Mouse (Mus musculus) B cell, adult 2 months (primary cell): Measurements from ENCODE around the gene Mgmt.
A peak's percentile ranks its signal among the peaks of the same experiment; 100 is the strongest.

ENCODE experiments used
- DNase-seq, 2 experiments: peaks; one replicate each; pipeline ENCODE4 v3.0.0; 2022

The Mgmt gene

DNA sequence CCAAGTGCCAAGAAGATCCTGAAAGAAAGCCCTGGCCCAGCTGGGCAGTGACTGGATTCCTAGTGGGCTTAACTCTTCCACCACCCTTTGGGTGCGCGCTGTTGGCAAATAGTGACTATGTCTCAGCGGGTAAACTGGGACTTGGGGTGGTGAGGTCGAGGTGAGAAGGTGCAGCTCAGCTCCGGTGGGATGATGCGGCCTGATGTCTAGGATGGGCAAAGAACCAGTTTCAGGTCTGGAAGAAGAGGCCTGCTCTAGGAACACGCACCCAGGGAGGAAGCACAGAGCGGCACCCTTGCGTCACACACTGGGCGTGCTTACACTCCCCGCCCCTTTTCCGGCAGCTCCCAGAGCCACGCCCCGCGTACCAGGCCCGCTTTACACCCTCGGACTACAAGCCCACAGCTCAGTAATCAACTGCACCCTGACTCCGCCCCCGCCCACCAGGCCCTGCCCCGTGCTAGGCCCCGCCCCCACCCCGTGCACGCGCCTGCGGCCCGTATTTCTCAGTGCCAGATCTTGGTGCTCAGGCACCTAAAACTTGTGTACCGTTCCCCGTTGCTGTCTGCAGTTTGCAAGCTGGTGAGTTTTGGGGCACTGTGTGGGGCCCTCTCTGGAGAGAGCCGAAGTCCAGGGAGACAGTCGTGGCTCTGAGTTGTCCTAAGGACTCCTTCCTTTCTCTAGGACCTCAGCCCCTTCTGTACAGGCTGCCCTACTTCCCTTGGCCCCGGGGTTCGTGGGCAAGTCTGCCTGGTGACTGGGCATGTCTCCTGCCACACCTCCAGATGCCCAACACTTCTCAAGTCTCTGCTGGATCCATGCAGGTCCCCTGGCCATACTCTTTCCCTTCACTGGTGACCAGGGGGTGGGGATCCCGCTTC, at the start of gene Mgmt:
Gene Mgmt (plus strand): TSS at position 509 of the 881 bp plus-strand sequence.
- peak; percentile 90 to 94 for DNase-seq

DNA sequence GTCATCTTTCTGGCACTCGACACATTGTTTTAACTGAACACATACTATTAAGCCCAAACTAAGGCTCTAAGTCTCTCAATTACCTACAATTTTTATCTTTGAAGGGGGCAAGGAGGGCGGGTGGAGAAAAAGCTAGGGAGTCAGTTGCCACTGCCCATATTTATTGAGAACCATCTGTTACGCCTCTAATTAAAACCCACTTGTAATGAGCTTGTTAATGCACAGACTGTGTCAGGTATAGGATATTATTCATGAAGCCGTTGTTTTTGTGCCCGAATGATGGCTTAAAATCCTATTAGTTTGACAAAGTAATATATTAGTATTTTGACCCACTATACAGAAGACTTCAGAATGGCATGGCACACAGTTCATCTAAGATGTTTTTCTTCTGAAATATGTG, 49.6 kb upstream of the Mgmt start:
- DNase-seq = no peak

DNA sequence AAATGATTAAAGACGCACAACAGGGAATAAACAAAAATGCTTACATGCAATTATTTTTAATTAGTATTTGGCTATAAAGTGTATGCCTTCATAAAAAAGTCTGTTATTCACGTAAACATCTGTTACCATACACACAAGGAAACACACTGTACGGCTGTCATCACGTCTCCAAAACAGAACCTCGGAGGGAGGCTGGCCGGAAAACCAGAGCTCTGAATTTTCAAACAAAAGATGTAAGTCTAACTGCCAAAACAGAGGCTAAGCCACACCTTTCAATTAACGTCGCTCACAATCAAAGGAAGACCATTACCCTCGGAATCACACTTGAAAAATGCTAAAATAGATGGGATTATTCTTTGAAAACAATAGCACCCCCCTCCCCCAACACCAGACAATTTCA, 49.1 kb upstream of the Mgmt start:
- no peak for DNase-seq

DNA sequence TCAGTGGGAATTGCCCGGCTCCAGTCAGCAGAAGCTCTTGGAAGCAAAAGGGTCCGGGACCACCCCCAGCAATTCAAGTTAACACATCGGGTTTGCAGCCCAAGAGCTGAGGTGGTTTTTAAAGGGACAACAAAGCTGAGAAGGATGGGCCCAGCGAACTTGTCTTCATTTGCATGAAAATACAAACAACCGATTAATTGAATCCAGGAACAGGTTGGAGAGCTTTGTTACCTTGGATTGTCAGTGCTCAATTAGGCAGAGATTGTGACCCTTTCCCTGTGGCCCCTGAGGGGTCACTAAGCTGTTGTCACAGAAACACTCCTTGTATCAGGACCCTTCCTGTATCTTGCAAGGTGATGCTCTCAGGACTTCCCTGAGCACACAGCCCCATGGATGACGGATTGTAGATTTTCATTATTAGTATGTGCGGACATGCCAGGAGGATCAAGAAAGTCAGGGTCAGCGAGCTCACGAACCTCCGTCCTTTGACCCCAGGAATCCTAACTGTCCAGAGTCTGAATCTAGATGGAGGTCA, 48.3 kb upstream of the Mgmt start:
- no peak for DNase-seq

DNA sequence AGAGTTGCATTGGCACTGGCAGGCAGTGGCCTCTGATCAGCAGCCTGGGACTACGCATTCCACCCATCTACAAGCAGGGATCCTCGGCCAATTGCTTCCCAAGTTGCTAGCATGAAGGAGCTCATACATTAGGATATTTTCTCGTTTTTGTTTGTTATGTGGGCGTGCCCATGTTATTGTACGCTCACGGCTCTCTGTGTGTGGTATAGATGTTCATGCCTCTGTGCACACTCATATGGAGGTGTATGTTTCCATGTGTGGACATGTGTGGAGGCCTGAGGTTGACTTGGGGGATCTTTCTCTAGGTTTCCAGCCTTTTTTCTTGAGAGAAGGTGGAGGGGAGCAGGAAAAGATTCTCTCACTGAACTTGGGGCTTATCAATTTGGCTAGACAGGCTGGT, 46.8 kb upstream of the Mgmt start:
- DNase-seq = no peak

DNA sequence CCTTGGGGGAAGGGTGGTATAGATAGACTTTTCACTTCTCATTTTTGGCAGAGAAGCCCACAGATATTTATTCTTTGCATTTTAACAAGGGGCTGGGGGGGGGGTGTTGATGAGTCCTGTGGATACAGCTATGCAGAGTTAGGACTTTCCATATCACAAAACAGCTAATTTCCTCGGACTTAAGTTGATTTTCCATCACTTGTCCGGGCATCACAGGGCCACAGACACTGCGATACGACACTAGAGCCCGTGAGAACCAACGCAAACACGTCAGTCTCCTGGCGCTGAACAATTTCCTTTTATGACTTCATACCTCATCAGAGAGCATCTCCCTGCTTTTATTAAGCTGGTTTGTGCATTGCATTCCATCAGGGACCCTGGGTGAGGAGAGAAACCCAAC, 45.7 kb upstream of the Mgmt start:
- no peak for DNase-seq

DNA sequence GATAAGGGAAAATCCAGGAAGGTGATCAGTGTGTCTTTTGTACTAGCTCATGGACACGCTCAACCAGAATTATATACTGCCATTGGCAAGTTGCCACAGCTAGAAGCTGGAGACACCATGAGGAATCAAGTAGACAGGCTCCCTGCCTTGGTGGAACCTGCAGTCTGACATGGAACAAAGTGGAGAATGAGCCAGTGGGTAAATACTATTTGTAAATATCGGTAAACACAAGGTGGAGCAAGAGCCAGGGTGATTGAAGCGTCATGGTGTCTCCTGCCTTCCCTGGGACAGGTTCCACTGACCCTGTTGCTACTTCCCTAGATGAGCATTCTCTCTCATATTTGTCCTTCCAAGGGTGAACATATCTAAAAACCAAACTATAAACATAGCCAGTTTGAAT, 44.6 kb upstream of the Mgmt start:
- no peak for DNase-seq

DNA sequence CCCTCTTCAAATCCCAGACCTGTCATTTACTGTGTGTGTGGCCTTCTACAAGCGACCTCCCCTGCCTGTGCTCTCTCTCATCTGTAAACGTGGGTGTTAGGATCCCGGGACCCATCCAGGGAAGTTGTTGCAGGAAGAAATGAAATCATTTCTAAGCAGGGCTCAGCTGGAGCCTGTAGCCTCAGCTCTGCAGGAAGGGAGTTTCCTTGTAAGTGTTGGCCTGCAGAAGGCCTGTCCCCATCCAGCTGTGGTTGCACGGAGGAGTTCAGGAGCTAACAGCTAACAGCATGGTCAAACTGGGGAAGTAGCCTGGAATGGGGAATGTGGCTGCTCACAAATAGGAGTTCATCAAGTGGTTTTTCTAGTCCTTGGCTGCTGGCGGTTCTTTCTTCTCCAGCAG, 44.1 kb upstream of the Mgmt start:
- DNase-seq = no peak

DNA sequence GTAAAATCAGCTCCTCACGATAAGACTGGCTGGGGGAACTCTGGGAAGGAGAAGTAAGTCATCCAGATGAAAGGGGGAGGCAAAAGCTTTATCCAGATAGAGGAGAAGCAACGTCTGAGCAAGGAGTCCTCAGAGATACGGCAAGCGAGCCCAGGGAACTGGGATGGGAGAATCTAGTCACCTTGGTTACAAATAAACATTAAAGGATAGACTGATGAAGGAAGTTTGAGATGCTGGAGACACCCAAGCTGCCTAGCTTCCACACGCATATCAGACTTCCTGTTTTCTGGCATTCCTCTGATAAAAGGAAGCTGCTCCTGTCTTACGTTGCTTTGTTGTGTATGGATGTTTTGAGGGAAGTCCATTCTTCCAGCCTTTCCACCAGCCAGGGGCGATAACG, 42.5 kb upstream of the Mgmt start:
- DNase-seq = no peak

DNA sequence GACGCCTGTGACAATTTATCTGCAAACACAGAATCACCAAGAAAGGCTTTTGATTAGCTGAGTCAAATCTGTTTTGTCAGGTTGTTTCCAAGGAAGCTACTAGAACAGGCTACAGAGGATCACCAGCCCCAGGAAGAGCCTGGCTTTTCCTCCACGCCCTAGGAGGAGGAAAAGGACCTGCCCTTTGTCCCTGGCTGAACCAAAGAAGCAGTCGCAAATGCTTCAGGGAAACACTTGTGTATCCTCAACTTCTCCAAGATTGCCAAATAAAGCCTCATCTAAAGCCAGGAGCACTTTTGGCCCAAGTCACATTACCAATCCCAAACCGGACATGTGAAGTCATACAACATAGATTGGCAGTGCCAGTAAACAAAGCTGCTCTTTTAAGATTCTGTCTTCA, 41.7 kb upstream of the Mgmt start:
- DNase-seq = no peak

DNA sequence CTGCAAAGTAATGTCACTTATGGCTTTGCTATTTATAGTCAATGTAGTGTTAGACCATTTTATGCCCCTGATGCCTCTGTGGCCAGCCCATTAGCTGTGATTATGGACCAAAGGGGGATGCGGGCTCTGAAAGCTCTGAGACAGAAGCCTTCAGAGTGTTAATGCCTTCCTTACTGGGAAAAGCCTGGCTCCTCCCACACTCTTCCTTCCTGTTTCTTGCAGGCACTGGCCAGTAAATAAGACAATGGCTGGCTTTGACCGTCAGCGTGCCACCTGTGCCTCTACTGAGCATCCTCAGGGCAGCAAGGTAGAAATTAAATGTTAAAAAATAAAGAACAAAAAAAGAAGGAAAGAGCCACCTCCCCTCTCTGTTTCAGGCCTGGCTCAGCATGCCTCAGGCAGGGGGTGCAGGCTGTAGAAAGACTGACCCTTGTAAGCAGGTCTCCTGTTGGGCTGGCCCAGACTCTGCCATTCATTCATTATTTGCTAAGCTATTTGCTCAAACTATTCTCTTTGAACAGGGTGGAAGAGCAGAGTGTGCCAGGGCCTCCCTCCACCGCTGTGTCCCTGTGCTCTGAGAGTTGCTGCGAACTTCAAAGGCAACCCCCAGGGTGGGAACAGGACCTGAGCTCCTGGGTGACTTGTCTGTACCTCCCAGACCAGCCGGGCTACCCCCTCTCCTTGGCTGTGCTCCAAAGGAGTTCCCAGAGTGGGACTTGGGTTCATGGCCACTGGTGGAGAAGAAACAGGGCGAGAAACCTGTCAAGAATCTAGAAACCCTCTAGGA, 29.5 kb upstream of the Mgmt start:
- DNase-seq = no peak

DNA sequence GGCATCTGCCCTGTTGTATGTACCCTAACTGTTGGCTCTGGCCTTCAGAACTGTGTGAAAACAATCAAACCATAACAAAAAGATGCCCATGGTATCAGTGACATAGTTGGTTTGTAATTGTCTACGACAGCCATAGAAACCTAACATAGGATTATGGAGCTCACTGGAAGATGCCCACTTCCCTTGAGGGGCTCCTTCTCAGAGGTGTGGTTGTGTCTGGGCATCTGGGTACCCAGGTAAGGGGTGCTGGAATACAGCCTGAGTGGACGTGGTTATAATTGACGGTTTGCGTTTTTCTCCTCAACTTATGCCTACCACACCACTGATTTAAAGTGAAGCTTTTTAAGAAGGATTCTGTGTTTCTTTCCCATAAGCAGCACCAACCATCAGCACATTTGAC, 28.5 kb upstream of the Mgmt start:
- no peak for DNase-seq

DNA sequence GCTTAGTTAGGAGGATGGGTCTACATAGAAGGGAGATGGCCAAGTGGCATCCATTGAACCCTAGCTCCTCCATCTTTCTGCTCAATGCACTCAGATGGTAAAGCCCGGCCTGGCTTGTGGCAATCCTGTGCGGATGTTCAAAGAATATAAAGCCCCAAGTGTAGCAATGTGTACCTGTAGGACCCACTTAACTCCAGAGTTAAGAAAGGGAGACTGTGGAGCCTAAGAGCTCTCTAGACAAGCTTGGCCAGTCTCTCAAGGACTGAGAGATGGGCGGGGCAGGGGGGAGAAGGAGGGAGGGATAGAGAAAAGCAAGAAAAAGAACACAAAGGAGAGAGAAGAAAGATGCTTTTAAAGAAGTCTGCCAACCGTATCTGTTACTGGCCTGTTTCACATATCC, 27.9 kb upstream of the Mgmt start:
- DNase-seq = no peak

DNA sequence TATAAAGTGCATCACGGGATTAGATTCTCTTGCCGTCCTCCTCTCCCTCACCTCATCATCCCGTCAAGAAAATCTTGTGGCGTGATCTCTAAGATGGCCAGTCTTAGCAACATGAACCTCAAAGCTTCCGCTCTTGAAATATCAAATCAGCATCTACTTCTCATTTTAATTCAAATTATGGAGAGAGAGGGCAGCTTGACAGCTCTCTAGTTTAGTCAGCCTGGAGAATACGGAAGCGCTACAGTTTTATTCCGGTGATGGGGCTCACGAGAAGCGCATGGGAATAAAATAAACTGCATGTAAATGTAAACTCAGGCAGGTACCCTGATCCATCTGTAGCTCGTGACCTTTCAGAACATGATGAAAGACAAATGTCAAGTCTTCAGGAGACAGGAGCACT, 22.9 kb upstream of the Mgmt start:
- DNase-seq = no peak

DNA sequence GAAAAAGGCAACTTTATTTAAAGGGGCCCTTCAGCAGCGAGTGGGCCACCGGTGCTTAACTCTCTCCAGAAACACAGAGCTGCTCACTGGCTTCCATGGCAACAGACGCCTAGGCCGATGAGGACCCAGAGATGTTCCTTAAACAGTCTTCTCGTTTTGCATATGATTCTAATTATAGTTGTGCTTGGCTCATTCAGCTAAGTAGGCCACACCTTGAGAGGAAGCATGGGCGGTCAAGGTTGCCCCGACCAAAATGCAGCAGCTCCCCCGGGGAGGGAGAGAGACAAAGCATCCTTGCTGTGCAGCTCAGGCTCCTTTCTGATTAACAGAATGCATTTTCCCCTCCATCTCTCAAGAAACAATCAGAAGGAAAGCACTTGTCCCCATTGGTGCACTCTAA, 22.4 kb upstream of the Mgmt start:
- peak; percentile 55 to 72 for DNase-seq

DNA sequence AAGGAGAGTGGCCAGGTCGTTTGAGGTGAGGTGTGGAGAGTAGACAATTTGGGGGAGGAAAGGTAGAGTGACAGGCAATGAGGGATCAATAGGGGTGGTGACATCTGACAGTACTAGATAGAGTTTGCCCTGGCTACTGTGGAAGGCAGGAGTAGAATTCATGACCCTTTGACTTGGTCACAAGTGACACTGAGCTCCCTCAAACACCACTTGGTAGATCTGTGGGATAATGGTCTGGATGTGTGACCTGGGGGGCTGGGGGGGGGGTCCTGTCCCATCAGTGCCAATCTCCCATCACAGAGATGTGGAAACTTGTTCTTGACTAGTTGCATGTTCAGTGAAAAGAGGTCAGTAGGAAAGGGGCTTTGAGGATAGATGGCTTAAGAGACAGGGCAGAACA, 20.0 kb upstream of the Mgmt start:
- DNase-seq = no peak

DNA sequence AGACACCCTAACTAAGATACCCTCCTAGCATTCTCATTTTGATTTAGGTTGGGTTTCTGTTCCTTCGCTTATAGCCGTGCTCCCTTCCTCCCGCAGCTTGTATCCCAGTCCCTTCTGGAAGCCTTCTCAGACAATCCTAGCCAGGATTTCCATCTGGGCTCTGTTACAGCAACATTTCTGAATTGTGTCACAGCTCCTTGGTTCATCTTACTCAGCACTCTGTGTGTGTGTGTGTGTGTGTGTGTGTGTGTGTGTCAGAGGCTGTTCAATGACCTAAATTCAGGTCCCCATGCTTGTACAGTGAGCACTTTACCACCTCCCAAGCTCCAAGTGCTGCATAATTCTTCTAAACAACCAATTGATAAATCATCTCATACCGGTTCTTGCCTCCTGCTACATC, 14.0 kb upstream of the Mgmt start:
- no peak for DNase-seq

DNA sequence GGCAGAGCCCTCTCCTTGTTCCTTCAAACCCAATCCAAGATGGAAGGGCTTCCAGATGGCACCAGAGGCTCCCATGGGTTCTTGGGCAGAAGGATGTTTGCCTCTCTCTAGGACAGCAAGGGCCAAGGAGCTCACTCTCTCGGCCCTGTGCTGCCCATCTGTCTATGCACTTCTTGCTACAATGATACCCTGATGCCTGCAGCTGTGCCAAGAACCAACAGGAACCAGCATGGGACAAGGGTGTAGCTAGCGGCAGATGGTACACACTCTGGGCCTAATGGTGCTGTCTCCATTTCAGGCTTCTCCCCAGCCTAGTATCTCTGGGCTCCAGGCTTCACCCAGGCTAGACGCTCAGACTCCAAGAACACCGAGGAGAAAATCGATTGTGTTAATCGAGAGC, 6.3 kb upstream of the Mgmt start:
- no peak for DNase-seq

DNA sequence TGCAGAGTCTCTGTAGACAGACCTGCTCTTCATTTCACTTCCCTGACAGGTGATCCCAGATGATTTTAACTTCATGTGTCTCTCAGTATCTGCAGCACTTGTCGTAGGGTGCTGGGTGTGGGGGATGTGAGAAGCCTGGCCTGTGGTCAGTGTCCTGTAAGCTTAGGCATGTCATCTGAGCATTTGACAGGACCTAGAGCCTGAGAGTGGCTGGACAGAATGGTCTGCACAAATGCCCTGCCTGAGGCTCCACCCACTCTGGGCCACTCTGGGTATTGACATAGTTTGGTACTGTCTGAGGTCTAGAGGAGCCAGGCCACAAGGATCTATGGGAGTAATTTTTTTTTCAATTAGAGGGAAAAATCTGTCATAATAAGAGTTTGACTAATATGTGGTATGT, 942 bp downstream of the Mgmt start:
- no peak for DNase-seq

DNA sequence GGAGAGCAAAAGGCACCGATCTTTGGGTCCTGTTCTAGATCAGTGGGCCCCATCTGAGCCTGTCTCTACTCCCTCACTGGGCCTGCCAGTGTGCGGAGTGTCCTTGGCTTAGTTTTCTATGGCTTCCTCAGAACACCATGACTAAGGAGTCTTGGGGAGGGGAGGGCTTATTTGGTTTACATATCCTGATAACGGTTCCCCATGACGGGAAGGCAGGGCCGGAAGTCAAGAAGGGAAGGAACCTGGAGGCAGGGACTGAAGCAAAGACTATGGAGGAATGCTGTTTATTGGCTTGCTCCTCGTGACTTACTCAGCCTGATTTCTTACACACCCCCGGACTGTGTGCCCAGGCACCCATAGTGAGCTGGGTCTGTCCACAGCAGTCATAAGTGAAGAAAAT, 1.4 kb downstream of the Mgmt start:
- DNase-seq = no peak

DNA sequence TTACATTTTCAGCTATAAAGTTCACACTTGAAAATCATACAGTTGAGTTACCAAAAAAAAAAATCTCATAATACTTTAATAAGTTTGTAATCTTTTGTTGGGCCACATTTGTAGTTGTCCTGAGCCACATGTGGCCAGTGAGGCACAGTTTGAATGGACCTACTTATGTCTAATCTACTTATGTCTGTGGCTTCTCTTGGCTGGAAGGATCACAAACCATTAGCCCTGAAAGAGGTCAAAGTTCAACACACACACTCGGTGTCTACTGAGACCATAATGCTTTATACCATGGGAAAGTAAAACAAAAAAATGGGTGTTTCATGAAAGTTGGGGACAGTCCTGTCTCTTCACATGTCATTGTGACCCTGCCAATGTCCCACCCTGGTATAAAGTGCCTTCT, 3.1 kb downstream of the Mgmt start:
- no peak for DNase-seq

DNA sequence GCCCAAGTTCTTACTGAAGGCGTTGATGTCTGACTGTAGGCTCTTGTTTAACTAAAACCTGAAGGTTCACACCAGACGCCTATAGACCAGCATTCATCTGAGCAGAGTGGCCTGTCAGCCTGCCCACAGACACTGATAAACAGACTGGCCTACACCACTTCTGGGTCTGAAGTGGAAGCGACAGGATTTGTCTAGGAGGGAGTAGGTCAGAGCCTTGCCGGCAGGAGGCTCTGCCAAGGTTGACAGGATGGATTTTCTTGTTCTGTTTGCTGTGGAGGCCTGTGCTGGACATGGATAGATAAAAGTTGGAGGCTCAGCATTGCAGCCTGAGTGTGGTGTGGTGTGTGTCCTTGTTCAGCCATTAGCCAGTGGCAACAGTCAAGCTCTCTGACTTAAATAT, 3.6 kb downstream of the Mgmt start:
- no peak for DNase-seq

DNA sequence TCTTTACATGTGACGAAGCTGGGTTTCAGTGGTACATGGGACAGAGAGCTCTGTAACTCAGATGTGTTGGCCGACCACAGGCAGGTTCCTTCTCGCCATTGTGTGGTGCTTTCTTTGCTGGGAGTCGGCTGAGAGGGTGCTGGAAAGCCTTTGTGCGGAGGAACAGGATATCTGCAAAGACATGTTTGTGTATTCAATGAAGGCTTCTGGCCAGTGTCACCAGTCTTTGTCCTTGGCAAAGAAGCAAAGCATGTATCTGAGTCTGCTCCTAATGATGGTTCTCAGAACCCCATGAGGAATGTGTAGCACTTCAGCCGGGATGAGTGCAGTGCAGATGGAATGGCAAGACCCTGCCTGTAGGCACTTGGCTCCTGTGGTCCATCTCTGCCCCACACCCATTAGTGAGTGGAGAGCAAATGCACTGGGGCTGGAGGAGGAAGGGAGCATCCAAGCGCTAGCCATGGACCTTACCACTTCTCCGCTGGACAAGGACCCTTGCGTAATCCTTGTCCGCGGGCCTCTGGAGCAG, 14.3 kb downstream of the Mgmt start:
- DNase-seq = no peak

DNA sequence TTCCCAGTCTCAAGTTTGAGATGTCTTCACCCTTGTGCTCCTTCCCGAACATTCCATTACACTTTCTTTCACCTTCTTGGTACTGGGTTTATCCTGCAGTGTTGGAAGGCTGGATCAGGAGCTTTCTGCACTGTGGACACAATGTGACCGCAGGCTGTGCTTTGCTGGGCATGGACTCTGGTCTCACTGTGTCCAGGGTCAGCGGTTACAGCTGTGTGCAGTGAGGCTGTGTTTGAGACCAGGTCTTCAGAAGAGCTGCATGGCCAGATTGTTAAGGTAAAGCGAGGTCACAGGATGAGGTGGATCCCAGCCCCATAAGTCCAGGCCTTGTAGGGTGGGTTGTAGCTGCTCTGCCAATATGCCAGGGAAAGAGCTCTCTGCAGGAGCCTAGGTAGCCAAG, 18.5 kb downstream of the Mgmt start:
- DNase-seq = no peak
